Mouse (Mus musculus): ENCODE measurements around the gene Ddr2. TPM values are rescaled to one million over a fixed set of nuclear protein-coding genes. Genes with fewer than 3 reads are reported as not detected.
"Not testable (repeated sequence)": the region's sequence is repeated elsewhere in the genome, so short reads cannot be mapped to it uniquely, and the experiment has no call there.

The Ddr2 gene
- polyA plus RNA-seq, 1 experiment from 2014 or later = 7.9 TPM

GRCm38 (mm10) chr1:170112261-170112660 is 1.7 kb upstream of the Ddr2 start:
- WGBS = 92% methylated on average over 10 of the region's 10 CpGs
- Histone ChIP-seq H3K36me3 (ENCODE audit: control insufficient read depth, insufficient read depth) (no peaks in the 10 kb centered on the region), H3K27ac (ENCODE audit: low read length) (no peak overlapping the region), H3K4me3 (replicated peaks; ENCODE audit: low read length) (no peak overlapping the region), H3K4me2 (ENCODE audit: low read length) (no peak overlapping the region), H3K4me1 (replicated peaks; ENCODE audit: control insufficient read depth, insufficient read depth, low read length) (no peaks in the 10 kb centered on the region; the same call in 1 of the 2 replicates), H3K27me3 (replicated peaks; ENCODE audit: control insufficient read depth, insufficient read depth, low read length) (no peaks in the 10 kb centered on the region), H3K9me3 (ENCODE audit: control insufficient read depth, low read length) (no peaks in the 10 kb centered on the region), H3K9ac (replicated peaks; ENCODE audit: low read depth, low read length) (no peak overlapping the region)
- no peak for ATAC-seq

GRCm38 (mm10) chr1:170111651-170112226 is 1.2 kb upstream of the Ddr2 start:
- WGBS = 87% methylated on average over 16 of the region's 16 CpGs
- Histone ChIP-seq H3K36me3 (ENCODE audit: control insufficient read depth, insufficient read depth) (no peaks in the 10 kb centered on the region), H3K9ac (replicated peaks; ENCODE audit: low read depth, low read length) (no peak overlapping the region), H3K9me3 (ENCODE audit: control insufficient read depth, low read length) (no peaks in the 10 kb centered on the region), H3K4me1 (replicated peaks; ENCODE audit: control insufficient read depth, insufficient read depth, low read length) (no peaks in the 10 kb centered on the region; the same call in 1 of the 2 replicates), H3K27me3 (replicated peaks; ENCODE audit: control insufficient read depth, insufficient read depth, low read length) (no peaks in the 10 kb centered on the region), H3K4me3 (replicated peaks; ENCODE audit: low read length) (no peak overlapping the region), H3K4me2 (ENCODE audit: low read length) (no peak overlapping the region), H3K27ac (ENCODE audit: low read length) (no peak overlapping the region)
- no peak for ATAC-seq

GRCm38 (mm10) chr1:170109776-170110515 is 616 bp downstream of the Ddr2 start:
- peak overlapping the region; percentile 3 for H3K4me3 ChIP-seq (replicated peaks; ENCODE audit: low read length)
- WGBS = 84% methylated on average over 19 of the region's 19 CpGs

DNA sequence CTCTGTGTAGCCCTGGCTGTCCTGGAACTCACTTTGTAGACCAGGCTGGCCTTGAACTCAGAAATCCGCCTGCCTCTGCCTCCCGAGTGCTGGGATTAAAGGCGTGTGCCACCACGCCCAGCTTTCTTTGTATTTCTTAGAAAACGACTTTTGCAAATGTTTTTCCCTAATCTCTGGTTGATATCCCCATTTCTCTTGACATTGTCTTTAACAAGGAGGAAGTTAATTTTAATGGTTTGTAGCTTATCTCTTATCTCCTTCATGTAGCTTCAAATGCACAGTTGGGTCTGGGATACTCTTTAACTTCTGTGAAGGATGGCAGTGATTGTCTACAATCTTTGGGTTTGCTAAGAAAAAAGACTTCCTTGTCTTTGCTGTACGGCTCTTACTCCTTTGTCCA is 7.7 kb downstream of the Ddr2 start:
- not testable (repeated sequence) for H3K27ac ChIP-seq (ENCODE audit: low read length); H3K27me3 ChIP-seq (replicated peaks; ENCODE audit: control insufficient read depth, insufficient read depth, low read length); H3K4me1 ChIP-seq (replicated peaks; ENCODE audit: control insufficient read depth, insufficient read depth, low read length); ATAC-seq; H3K4me2 ChIP-seq (ENCODE audit: low read length); H3K36me3 ChIP-seq (ENCODE audit: control insufficient read depth, insufficient read depth); H3K9me3 ChIP-seq (ENCODE audit: control insufficient read depth, low read length); H3K9ac ChIP-seq (replicated peaks; ENCODE audit: low read depth, low read length); H3K4me3 ChIP-seq (replicated peaks; ENCODE audit: low read length)
- 94% methylated on average over 6 of the region's 6 CpGs for WGBS

More at GRCm38 (mm10) chr1:170109776-170110515, 616 bp downstream of the Ddr2 start:
- H3K4me2 ChIP-seq (ENCODE audit: low read length) = peak overlapping the region; percentile 6
- no peak overlapping the region for H3K9ac ChIP-seq (replicated peaks; ENCODE audit: low read depth, low read length)
- H3K27ac ChIP-seq (ENCODE audit: low read length) = no peak overlapping the region
- H3K36me3 ChIP-seq (ENCODE audit: control insufficient read depth, insufficient read depth) = no peaks in the 10 kb centered on the region
- H3K27me3 ChIP-seq (replicated peaks; ENCODE audit: control insufficient read depth, insufficient read depth, low read length) = no peaks in the 10 kb centered on the region
- no peaks in the 10 kb centered on the region; the same call in 1 of the 2 replicates for H3K4me1 ChIP-seq (replicated peaks; ENCODE audit: control insufficient read depth, insufficient read depth, low read length)
- H3K9me3 ChIP-seq (ENCODE audit: control insufficient read depth, low read length) = no peaks in the 10 kb centered on the region
- peak; percentile 49; the same call in 1 of the 2 replicates for ATAC-seq

- ATAC-seq = no peak
- Histone ChIP-seq H3K36me3 (ENCODE audit: control insufficient read depth, insufficient read depth) (no peaks in the 10 kb centered on the region), H3K27me3 (replicated peaks; ENCODE audit: control insufficient read depth, insufficient read depth, low read length) (no peaks in the 10 kb centered on the region), H3K4me2 (ENCODE audit: low read length) (no peak overlapping the region), H3K4me1 (replicated peaks; ENCODE audit: control insufficient read depth, insufficient read depth, low read length) (no peaks in the 10 kb centered on the region), H3K9ac (replicated peaks; ENCODE audit: low read depth, low read length) (no peak overlapping the region), H3K9me3 (ENCODE audit: control insufficient read depth, low read length) (no peaks in the 10 kb centered on the region), H3K27ac (ENCODE audit: low read length) (no peak overlapping the region), H3K4me3 (replicated peaks; ENCODE audit: low read length) (no peak overlapping the region)
- 91% methylated on average over 7 of the region's 7 CpGs for WGBS
Measured at GRCm38 (mm10) chr1:170086631-170087030, 23.9 kb downstream of the Ddr2 start.

GRCm38 (mm10) chr1:170084151-170084796 is 26.3 kb downstream of the Ddr2 start:
- H3K36me3 ChIP-seq (ENCODE audit: control insufficient read depth, insufficient read depth) = no peaks in the 10 kb centered on the region
- H3K9ac ChIP-seq (replicated peaks; ENCODE audit: low read depth, low read length) = no peak overlapping the region
- H3K4me2 ChIP-seq (ENCODE audit: low read length) = no peak overlapping the region
- no peaks in the 10 kb centered on the region for H3K9me3 ChIP-seq (ENCODE audit: control insufficient read depth, low read length)
- ATAC-seq = no peak
- no peak overlapping the region for H3K27ac ChIP-seq (ENCODE audit: low read length)
- no peak overlapping the region for H3K4me3 ChIP-seq (replicated peaks; ENCODE audit: low read length)
- 92% methylated on average over 12 of the region's 12 CpGs for WGBS
- no peaks in the 10 kb centered on the region for H3K27me3 ChIP-seq (replicated peaks; ENCODE audit: control insufficient read depth, insufficient read depth, low read length)
- H3K4me1 ChIP-seq (replicated peaks; ENCODE audit: control insufficient read depth, insufficient read depth, low read length) = no peaks in the 10 kb centered on the region

DNA sequence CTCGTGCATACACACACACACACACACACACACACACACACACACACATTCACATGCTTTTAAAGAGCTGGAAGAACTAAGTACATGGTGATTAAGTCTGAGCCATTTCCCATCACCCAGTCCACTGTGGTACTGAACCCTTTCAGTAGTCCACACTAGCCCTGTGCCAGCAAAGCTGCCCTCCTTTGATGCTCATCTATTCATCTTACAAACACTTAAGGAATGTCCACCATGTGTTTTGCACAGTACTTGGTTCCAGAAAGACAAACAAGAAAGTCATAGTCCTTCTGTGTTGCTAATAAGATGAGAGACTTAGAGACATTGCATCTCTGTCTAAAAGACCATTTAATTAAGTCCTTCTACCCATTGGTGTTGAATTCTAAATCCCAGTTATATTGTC is 29.7 kb downstream of the Ddr2 start:
- Histone ChIP-seq H3K27ac (ENCODE audit: low read length) (no peak overlapping the region), H3K4me2 (ENCODE audit: low read length) (no peak overlapping the region), H3K4me1 (replicated peaks; ENCODE audit: control insufficient read depth, insufficient read depth, low read length) (no peaks in the 10 kb centered on the region), H3K27me3 (replicated peaks; ENCODE audit: control insufficient read depth, insufficient read depth, low read length) (no peaks in the 10 kb centered on the region), H3K36me3 (ENCODE audit: control insufficient read depth, insufficient read depth) (no peaks in the 10 kb centered on the region), H3K9me3 (ENCODE audit: control insufficient read depth, low read length) (no peaks in the 10 kb centered on the region), H3K4me3 (replicated peaks; ENCODE audit: low read length) (no peak overlapping the region), H3K9ac (replicated peaks; ENCODE audit: low read depth, low read length) (no peak overlapping the region)
- ATAC-seq = no peak
- 73% methylated on average over 1 of the region's 1 CpGs for WGBS

- Histone ChIP-seq H3K4me2 (ENCODE audit: low read length) (no peak overlapping the region), H3K4me3 (replicated peaks; ENCODE audit: low read length) (no peak overlapping the region), H3K36me3 (ENCODE audit: control insufficient read depth, insufficient read depth) (no peaks in the 10 kb centered on the region), H3K4me1 (replicated peaks; ENCODE audit: control insufficient read depth, insufficient read depth, low read length) (no peaks in the 10 kb centered on the region), H3K9me3 (ENCODE audit: control insufficient read depth, low read length) (no peaks in the 10 kb centered on the region), H3K27ac (ENCODE audit: low read length) (no peak overlapping the region), H3K27me3 (replicated peaks; ENCODE audit: control insufficient read depth, insufficient read depth, low read length) (no peaks in the 10 kb centered on the region), H3K9ac (replicated peaks; ENCODE audit: low read depth, low read length) (no peak overlapping the region)
- ATAC-seq = no peak
- WGBS = 74% methylated on average over 2 of the region's 2 CpGs
Measured at GRCm38 (mm10) chr1:170079465-170079864, 31.1 kb downstream of the Ddr2 start.

DNA sequence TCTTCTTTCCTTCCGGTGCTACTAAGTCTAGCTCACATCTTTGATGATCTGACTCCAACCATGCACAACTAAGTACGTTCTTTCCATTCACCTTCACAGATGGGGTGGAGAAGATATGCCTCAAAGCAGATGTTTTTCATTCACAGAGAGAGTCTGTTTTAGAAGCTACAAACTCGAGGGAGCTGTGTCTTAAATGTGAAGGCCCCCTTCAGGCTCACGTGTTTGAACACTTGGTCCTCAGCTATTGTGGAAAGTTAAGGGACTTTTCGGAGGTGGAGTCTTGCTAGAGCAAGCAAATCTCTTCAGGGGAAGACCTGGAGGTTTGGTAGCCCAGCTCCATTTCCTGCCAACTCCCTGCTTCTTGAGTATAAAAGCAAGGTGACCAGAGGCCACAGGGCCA is 34.2 kb downstream of the Ddr2 start:
- 91% methylated on average over 5 of the region's 5 CpGs for whole genome bisulfite sequencing
- Histone ChIP-seq H3K4me2 (ENCODE audit: low read length) (no peak overlapping the region), H3K9ac (replicated peaks; ENCODE audit: low read depth, low read length) (no peak overlapping the region)

More for the DNA sequence above, 34.2 kb downstream of the Ddr2 start:
- no peak for ATAC-seq
- H3K27ac ChIP-seq (ENCODE audit: low read length) = no peak overlapping the region
- no peaks in the 10 kb centered on the region for H3K9me3 ChIP-seq (ENCODE audit: control insufficient read depth, low read length)
- H3K4me1 ChIP-seq (replicated peaks; ENCODE audit: control insufficient read depth, insufficient read depth, low read length) = no peaks in the 10 kb centered on the region
- no peak overlapping the region for H3K4me3 ChIP-seq (replicated peaks; ENCODE audit: low read length)
- H3K36me3 ChIP-seq (ENCODE audit: control insufficient read depth, insufficient read depth) = no peaks in the 10 kb centered on the region
- H3K27me3 ChIP-seq (replicated peaks; ENCODE audit: control insufficient read depth, insufficient read depth, low read length) = no peaks in the 10 kb centered on the region
